Mouse (Mus musculus) Patski (cell line): Measurements from ENCODE around the gene Det1. TPM values are rescaled to one million over a fixed set of nuclear protein-coding genes. Genes with fewer than 3 reads are reported as not detected.

Experiments used
- ATAC-seq: fragments of 100-300 bp; one replicate; pipeline ENCODE4 v1.8.0; 2021
- CTCF ChIA-PET: fragments of 350-600 bp; sonication (Branson Sonifier 250); formaldehyde crosslinking; loops from one replicate; lab custom pipeline; 2022; ENCODE audit warnings: inconsistent platforms; lab: Charles Lee
- POLR2A ChIA-PET: fragments of 350-600 bp; sonication (Branson Sonifier 250); formaldehyde crosslinking; loops from one replicate; lab custom pipeline; 2022; ENCODE audit warnings: antibody characterized with exemption, inconsistent platforms; lab: Charles Lee
- DNase-seq: peaks from one replicate; pipeline ENCODE4 v3.0.0-alpha.2; 2011; ENCODE audit warnings: low read depth, low spot score
- H3K27me3 ChIP-seq: fragments of 371-371 bp; one replicate; pipeline ENCODE4 v1.5.1; 2021
- CTCF ChIP-seq: fragments of 100-300 bp; IDR thresholded peaks from one replicate; pipeline ENCODE4 v1.5.1; 2021
- in situ Hi-C: fragments of 300-500 bp; cut with MboI; formaldehyde crosslinking; loops from 3 replicates; pipeline ENCODE4 v1.11.1; 2018; ENCODE audit warnings: low pct_unique_long_range_greater_than_20kb, mixed read lengths
- polyA plus RNA-seq: library from polyadenylated mRNA; unstranded; gene quantifications from one replicate; pipeline ENCODE4 v1.2.3, GENCODE M21; 2021

Det1 gene
- polyA plus RNA-seq, 1 experiment from 2014 or later = 10.9 TPM

- no peak for TF ChIP-seq CTCF
- ChIA-PET CTCF (no interaction called here), POLR2A (no interaction called here)
- no peaks in the 10 kb centered on the region for H3K27me3 ChIP-seq
- DNase-seq = no peak
- in situ Hi-C loops = no loop called here
- ATAC-seq = no peak
Observed at GRCm38 (mm10) chr7:78813791-78814190, 33.3 kb downstream of the Det1 start.

GRCm38 (mm10) chr7:78807192-78807591 lies 39.9 kb downstream of the Det1 start:
- POLR2A ChIA-PET = interaction anchor here (0.5 kb wide), 1 partner anchor 26 kb away, joined by 3 read pairs; no protein-coding TSS in a partner anchor
- in situ Hi-C loops = no loop called here
- CTCF ChIA-PET = interaction anchor here (1.0 to 1.3 kb wide), 3 partner anchors 9 to 34 kb away, joined by 3 read pairs; no protein-coding TSS in a partner anchor
- ATAC-seq (no peak), DNase-seq (no peak)
- no peak for TF ChIP-seq CTCF
- H3K27me3 ChIP-seq = no peaks in the 10 kb centered on the region

GRCm38 (mm10) chr7:78803841-78804240 lies 43.2 kb downstream of the Det1 start:
- no peak for DNase-seq
- no peak for TF ChIP-seq CTCF
- in situ Hi-C loops = no loop called here
- no peak for ATAC-seq
- ChIA-PET POLR2A (no interaction called here), CTCF (no interaction called here)
- no peaks in the 10 kb centered on the region for H3K27me3 ChIP-seq

- ChIA-PET CTCF (no interaction called here), POLR2A (no interaction called here)
- H3K27me3 ChIP-seq = no peaks in the 10 kb centered on the region
- DNase-seq (no peak), ATAC-seq (no peak)
- in situ Hi-C loops = no loop called here
- no peak for TF ChIP-seq CTCF
Observed at GRCm38 (mm10) chr7:78799730-78800496, 47.1 kb downstream of the Det1 start.

GRCm38 (mm10) chr7:78797843-78798455 lies 49.1 kb downstream of the Det1 start:
- DNase-seq (no peak), ATAC-seq (no peak)
- CTCF ChIA-PET = interaction anchor here (1.2 to 1.3 kb wide), 2 partner anchors 9 to 40 kb away, joined by 3 read pairs; no protein-coding TSS in a partner anchor
- POLR2A ChIA-PET = no interaction called here
- H3K27me3 ChIP-seq = no peaks in the 10 kb centered on the region
- TF ChIP-seq CTCF = no peak
- in situ Hi-C loops = no loop called here

- ATAC-seq (no peak), DNase-seq (no peak)
- in situ Hi-C loops = no loop called here
- ChIA-PET CTCF (interaction anchor here (1.2 kb wide), 1 partner anchor 10 kb away, joined by 3 read pairs; no protein-coding TSS in a partner anchor), POLR2A (no interaction called here)
- no peak for TF ChIP-seq CTCF
- H3K27me3 ChIP-seq = no peaks in the 10 kb centered on the region
Observed at GRCm38 (mm10) chr7:78796624-78797023, 50.4 kb downstream of the Det1 start.

- ChIA-PET CTCF (interaction anchor here (1.2 to 1.5 kb wide), 3 partner anchors 74 to 96 kb away, joined by 3 to 5 read pairs (median 4); no protein-coding TSS in a partner anchor), POLR2A (no interaction called here)
- no peaks in the 10 kb centered on the region for H3K27me3 ChIP-seq
- ATAC-seq (no peak), DNase-seq (no peak)
- in situ Hi-C loops = loop anchor here (5.0 kb wide), 2 partner anchors 98 to 288 kb away; no protein-coding TSS in a partner anchor
- no peak for TF ChIP-seq CTCF
Observed at GRCm38 (mm10) chr7:78794571-78795092, 52.4 kb downstream of the Det1 start.

- H3K27me3 ChIP-seq = no peaks in the 10 kb centered on the region
- no peak for DNase-seq
- ChIA-PET CTCF (interaction anchor here (1.2 to 1.4 kb wide), 2 partner anchors 75 to 96 kb away, joined by 3 to 5 read pairs; no protein-coding TSS in a partner anchor), POLR2A (no interaction called here)
- in situ Hi-C loops = loop anchor here (5.0 kb wide), 2 partner anchors 98 to 288 kb away; no protein-coding TSS in a partner anchor
- ATAC-seq = no peak
- no peak for TF ChIP-seq CTCF
Observed at GRCm38 (mm10) chr7:78793895-78794570, 53.0 kb downstream of the Det1 start.

GRCm38 (mm10) chr7:78791359-78792222 lies 55.5 kb downstream of the Det1 start:
- in situ Hi-C loops = loop anchor here (5.0 kb wide), 2 partner anchors 101 to 291 kb away; no protein-coding TSS in a partner anchor
- ATAC-seq (peak; percentile 83), DNase-seq (no peak)
- peak; percentile 87 for TF ChIP-seq CTCF
- ChIA-PET CTCF (interaction anchor here (0.7 to 2.9 kb wide), 8 partner anchors 13 to 133 kb away, joined by 3 to 18 read pairs (median 4); no protein-coding TSS in a partner anchor), POLR2A (interaction anchor here (0.6 kb wide), 1 partner anchor 1236 kb away, joined by 3 read pairs; no protein-coding TSS in a partner anchor)
- no peaks in the 10 kb centered on the region for H3K27me3 ChIP-seq
